Mouse (Mus musculus) CH12.LX (cell line): ENCODE measurements around the gene Fam122a. TPM values are rescaled to one million over a fixed set of nuclear protein-coding genes. Genes with fewer than 3 reads are reported as not detected.
A peak's percentile ranks its signal among the peaks of the same experiment; 100 is the strongest.

Experiments
- DNase-seq: peaks from one replicate; pipeline ENCODE4 v3.0.0-alpha.2; 2013; ENCODE audit errors: extremely low read depth
- H3K27ac ChIP-seq: 2 replicates; pipeline ENCODE4 v1.5.1; 2012; ENCODE audit warnings: low read depth, mild to moderate bottlenecking, control low read depth, moderate library complexity; ENCODE audit not compliant: insufficient read depth
- H3K27me3 ChIP-seq: replicated peaks from 2 replicates; pipeline ENCODE3; 2012; ENCODE audit warnings: inconsistent platforms
- H3K36me3 ChIP-seq, 2 experiments: replicated peaks in 1 of 2; 2 replicates each; pipeline versions ENCODE3 to v1.6.1; 2012; ENCODE audit warnings: inconsistent platforms in 1 of 2, low read length in 1 of 2, mild to moderate bottlenecking in 1 of 2, mixed read lengths in 1 of 2, moderate library complexity in 1 of 2; ENCODE audit not compliant: control insufficient read depth in 1 of 2, insufficient read depth in 1 of 2
- H3K4me1 ChIP-seq, 2 experiments: 2 replicates each; pipeline ENCODE4 v1.6.1; 2012; ENCODE audit warnings: inconsistent platforms in 1 of 2, moderate library complexity in 1 of 2; ENCODE audit not compliant: insufficient read depth in 2 of 2, control insufficient read depth in 1 of 2
- H3K4me2 ChIP-seq: 2 replicates; pipeline ENCODE4 v1.6.1; 2012; ENCODE audit warnings: low read depth, mild to moderate bottlenecking, control low read depth; ENCODE audit not compliant: poor library complexity, insufficient read depth, severe bottlenecking
- H3K4me3 ChIP-seq, 3 experiments: fragments of 150-350 bp in 1 of 3; sonication (generic) in 1 of 3; replicated peaks in 1 of 3; 2 replicates each; pipeline versions ENCODE3 to v1.5.1; 2011 to 2012; ENCODE audit warnings: low read depth in 2 of 3, low read length in 2 of 3, mild to moderate bottlenecking in 2 of 3, moderate library complexity in 2 of 3, control low read depth in 1 of 3, improper control_type of control experiment in 1 of 3, inconsistent platforms in 1 of 3, mixed read lengths in 1 of 3; ENCODE audit not compliant: poor library complexity in 1 of 3
- H3K79me2 ChIP-seq: replicated peaks from 2 replicates; pipeline ENCODE4 v1.6.1; 2012; ENCODE audit warnings: mild to moderate bottlenecking, moderate library complexity; ENCODE audit not compliant: control insufficient read depth, poor library complexity, insufficient read depth, severe bottlenecking; ENCODE audit errors: extremely low read depth
- H3K9ac ChIP-seq: 2 replicates; pipeline ENCODE4 v1.6.1; 2012; ENCODE audit warnings: low read depth, mild to moderate bottlenecking, control low read depth, moderate library complexity; ENCODE audit not compliant: insufficient read depth
- H3K9me3 ChIP-seq: replicated peaks from 2 replicates; pipeline ENCODE3; 2012; ENCODE audit warnings: low read length, inconsistent platforms, mixed read lengths
- CHD1 ChIP-seq: IDR thresholded peaks from 2 replicates; pipeline ENCODE4 v1.6.1; 2012; ENCODE audit warnings: low read depth, low read length, improper control_type of control experiment, inconsistent platforms
- CTCF ChIP-seq, 2 experiments: IDR thresholded peaks in 1 of 2; conservative IDR thresholded peaks in 1 of 2; 2 replicates each; pipeline ENCODE4 v1.5.1; 2011 to 2012; ENCODE audit warnings: low read depth in 2 of 2, low read length in 2 of 2, improper control_type of control experiment in 1 of 2, inconsistent platforms in 1 of 2, mild to moderate bottlenecking in 1 of 2, moderate library complexity in 1 of 2
- EP300 ChIP-seq: IDR thresholded peaks from 2 replicates; pipeline ENCODE4 v1.6.1; 2011; ENCODE audit warnings: low read length, improper control_type of control experiment
- ETS1 ChIP-seq: conservative IDR thresholded peaks from 2 replicates; pipeline ENCODE4 v1.6.1; 2012; ENCODE audit warnings: low read depth, mild to moderate bottlenecking, inconsistent platforms, low read length, improper control_type of control experiment, moderate library complexity
- GABPA ChIP-seq: IDR thresholded peaks from 2 replicates; pipeline ENCODE4 v1.6.1; 2012; ENCODE audit warnings: low read depth, low read length, improper control_type of control experiment, inconsistent platforms; ENCODE audit not compliant: insufficient replicate concordance
- JUN ChIP-seq: IDR thresholded peaks from 2 replicates; pipeline ENCODE4 v1.6.1; 2011; ENCODE audit warnings: low read depth, mild to moderate bottlenecking, low read length, improper control_type of control experiment, moderate library complexity; ENCODE audit not compliant: insufficient read depth
- KAT2A ChIP-seq: IDR thresholded peaks from 2 replicates; pipeline ENCODE4 v1.6.1; 2012; ENCODE audit warnings: low read length, improper control_type of control experiment, inconsistent platforms; ENCODE audit not compliant: insufficient replicate concordance
- MAFK ChIP-seq: IDR thresholded peaks from 2 replicates; pipeline ENCODE4 v1.6.1; 2011; ENCODE audit warnings: low read length, improper control_type of control experiment; ENCODE audit not compliant: insufficient replicate concordance
- MYC ChIP-seq: IDR thresholded peaks from 2 replicates; pipeline ENCODE4 v1.6.1; 2011; ENCODE audit warnings: low read depth, mild to moderate bottlenecking, improper control_type of control experiment, low read length
- NRF1 ChIP-seq: IDR thresholded peaks from 2 replicates; pipeline ENCODE4 v1.6.1; 2014; ENCODE audit warnings: low read depth, mild to moderate bottlenecking, inconsistent platforms, low read length, improper control_type of control experiment, moderate library complexity
- POLR2A ChIP-seq: IDR thresholded peaks from 2 replicates; pipeline ENCODE4 v1.6.1; 2011; ENCODE audit warnings: low read depth, mild to moderate bottlenecking, improper control_type of control experiment, low read length
- RAD21 ChIP-seq: IDR thresholded peaks from 2 replicates; pipeline ENCODE4 v1.6.1; 2011; ENCODE audit warnings: low read depth, mild to moderate bottlenecking, low read length, improper control_type of control experiment, moderate library complexity
- RCOR1 ChIP-seq: conservative IDR thresholded peaks from 2 replicates; pipeline ENCODE4 v1.6.1; 2012; ENCODE audit warnings: low read depth, mild to moderate bottlenecking, inconsistent platforms, low read length, improper control_type of control experiment
- TCF12 ChIP-seq: IDR thresholded peaks from 2 replicates; pipeline ENCODE4 v1.6.1; 2014; ENCODE audit warnings: low read depth, mild to moderate bottlenecking, inconsistent platforms, low read length, improper control_type of control experiment
- UBTF ChIP-seq: IDR thresholded peaks from 2 replicates; pipeline ENCODE4 v1.6.1; 2012; ENCODE audit warnings: low read depth, mild to moderate bottlenecking, inconsistent platforms, low read length, improper control_type of control experiment, moderate library complexity
- USF1 ChIP-seq: IDR thresholded peaks from 2 replicates; pipeline ENCODE4 v1.6.1; 2014; ENCODE audit warnings: low read depth, mild to moderate bottlenecking, inconsistent platforms, low read length, improper control_type of control experiment
- USF2 ChIP-seq: conservative IDR thresholded peaks from 2 replicates; pipeline ENCODE4 v1.6.1; 2011; ENCODE audit warnings: low read depth, low read length, improper control_type of control experiment
- ZNF384 ChIP-seq: IDR thresholded peaks from 2 replicates; pipeline ENCODE4 v1.6.1; 2012; ENCODE audit warnings: low read depth, low read length, improper control_type of control experiment, inconsistent platforms
- dilution Hi-C: fragments of 300-500 bp; cut with MboI; formaldehyde crosslinking; loops from 2 replicates; pipeline ENCODE4 v1.14.3; 2020; ENCODE audit warnings: low sequenced_read_pairs; ENCODE audit not compliant: extremely low pct_unique_long_range_greater_than_20kb, extremely low pct_ligation_motif_present
- in situ Hi-C: fragments of 300-500 bp; cut with MboI; formaldehyde crosslinking; loops from 3 replicates; pipeline ENCODE4 v1.14.3; 2019; ENCODE audit warnings: low sequenced_read_pairs, low pct_ligation_motif_present, low pct_unique_long_range_greater_than_20kb, mixed read lengths
- polyA plus RNA-seq: library from polyadenylated mRNA; unstranded; fragments of >175 nt; gene quantifications from 2 replicates; pipeline ENCODE4 v1.2.1, GENCODE M21; 2012; ENCODE audit warnings: low read depth; ENCODE audit not compliant: insufficient read length
- total RNA-seq, 2 experiments: library from RNA; depleted of rRNA; stranded (reverse); fragments of 300-350 nt in 1 of 2; fragments of >200 nt in 1 of 2; gene quantifications; 2 replicates each; pipeline ENCODE4 v1.2.3; 2012 to 2014

Fam122a gene
- total and polyA plus RNA-seq, 3 experiments = 2.6 to 34.6 (median 4.5) TPM

GRCm38 (mm10) chr19:24444322-24444721, 32.8 kb downstream of the Fam122a start (continued):
- TF ChIP-seq CHD1 (no peak), MYC (peak; percentile 93), RAD21 (no peak; the same call in none of the 2 replicates), KAT2A (no peak)

GRCm38 (mm10) chr19:24439715-24440114, 37.4 kb downstream of the Fam122a start:
- TF ChIP-seq ZNF384 (no peak), JUN (no peak)
- H3K9ac ChIP-seq = no peak overlapping the region
- no peak overlapping the region for H3K4me2 ChIP-seq
- in situ Hi-C loops = no loop called here
- H3K27ac ChIP-seq = no peak overlapping the region
- H3K4me3 ChIP-seq = no peak overlapping the region
- no peaks in the 10 kb centered on the region for H3K36me3 ChIP-seq
- H3K9me3 ChIP-seq = peaks cover 6% of the 10 kb centered on the region
- H3K79me2 ChIP-seq = no peaks in the 10 kb centered on the region
- no peaks in the 10 kb centered on the region for H3K27me3 ChIP-seq
- peaks cover 5 to 17% of the 10 kb centered on the region in 2 experiments; a peak in 2 of 4 replicates for H3K4me1 ChIP-seq
- dilution Hi-C loops = no loop called here
- no peak for DNase-seq

GRCm38 (mm10) chr19:24434291-24434690, 42.9 kb downstream of the Fam122a start:
- Histone ChIP-seq H3K79me2 (no peaks in the 10 kb centered on the region), H3K36me3 (no peaks in the 10 kb centered on the region), H3K27ac (no peak overlapping the region), H3K9ac (no peak overlapping the region), H3K4me3 (no peak overlapping the region), H3K4me2 (no peak overlapping the region), H3K27me3 (no peaks in the 10 kb centered on the region), H3K9me3 (no peaks in the 10 kb centered on the region), H3K4me1 (peaks cover 12 to 30% of the 10 kb centered on the region in 2 experiments)
- in situ Hi-C loops (no loop called here), dilution Hi-C loops (no loop called here)
- TF ChIP-seq USF1 (no peak), NRF1 (no peak), GABPA (no peak), ETS1 (no peak), UBTF (no peak), EP300 (no peak), RCOR1 (no peak), TCF12 (no peak), CTCF (conservative IDR thresholded peaks at IDR 0.05 in 1 of 2, IDR thresholded peaks at IDR 0.05 in 1 of 2; ENCODE audit: low read depth in 2 of 2, low read length in 2 of 2) (no peak), USF2 (no peak), POLR2A (no peak), MAFK (no peak)
- DNase-seq = no peak
